Mouse (Mus musculus) limb, embryonic 13.5 days (tissue): ENCODE results near the gene Ptges2. TPM values are rescaled to one million over a fixed set of nuclear protein-coding genes. Genes with fewer than 3 reads are reported as not detected.

Experiments
- ATAC-seq: fragments of 200-750 bp; cut with Nextera tagmentation; 2 replicates; pipeline ENCODE4 v1.8.0; 2017; ENCODE audit warnings: low read depth, moderate number of reproducible peaks, moderate TSS enrichment; ENCODE audit not compliant: low FRiP score
- H3K27ac ChIP-seq: fragments of 300-500 bp; sonication (generic); 2 replicates; pipeline ENCODE4 v1.5.1; 2015; ENCODE audit warnings: inconsistent platforms, mild to moderate bottlenecking, moderate library complexity
- H3K27me3 ChIP-seq: fragments of 300-500 bp; sonication (generic); 2 replicates; pipeline ENCODE4 v1.6.1; 2015; ENCODE audit warnings: mild to moderate bottlenecking, inconsistent platforms
- H3K36me3 ChIP-seq: fragments of 300-500 bp; sonication (generic); 2 replicates; pipeline ENCODE4 v1.6.1; 2015; ENCODE audit warnings: inconsistent platforms, mild to moderate bottlenecking, moderate library complexity
- H3K4me1 ChIP-seq: fragments of 300-500 bp; sonication (generic); 2 replicates; pipeline ENCODE4 v1.6.1; 2015; ENCODE audit warnings: inconsistent platforms
- H3K4me2 ChIP-seq: fragments of 300-500 bp; sonication (generic); replicated peaks from 2 replicates; pipeline ENCODE4 v1.6.1; 2015; ENCODE audit warnings: inconsistent platforms, mild to moderate bottlenecking, moderate library complexity
- H3K4me3 ChIP-seq: fragments of 300-500 bp; sonication (generic); 2 replicates; pipeline ENCODE4 v1.5.1; 2015; ENCODE audit warnings: moderate library complexity, mild to moderate bottlenecking, inconsistent platforms
- H3K9ac ChIP-seq: fragments of 300-500 bp; sonication (generic); 2 replicates; pipeline ENCODE4 v1.6.1; 2015; ENCODE audit warnings: mild to moderate bottlenecking, inconsistent platforms
- H3K9me3 ChIP-seq: fragments of 300-500 bp; sonication (generic); 2 replicates; pipeline ENCODE4 v1.6.1; 2016; ENCODE audit warnings: inconsistent platforms
- whole genome bisulfite sequencing: fragments of 180-500 bp; shearing (Covaris S2); methylation state at CpG from one replicate; pipeline ENCODE4 v1.1.7; 2015; 5-methylcytosine and 5-hydroxymethylcytosine counted together
- polyA plus RNA-seq: library from polyadenylated mRNA; unstranded; fragments of >200 nt; fragmentation: Nextera tagmentation; extraction: Ambion mirVana; gene quantifications from 2 replicates; pipeline ENCODE4 v1.2.1, GENCODE M21; 2015

Gene Ptges2
- polyA plus RNA-seq, 1 experiment from 2014 or later, result 29.8 TPM

- no peak for ATAC-seq
- no peak overlapping the region for H3K4me2 ChIP-seq
- H3K9ac ChIP-seq, result peak overlapping the region; percentile 21; the same call in 1 of the 2 replicates
- 66% methylated on average over 3 of the region's 3 CpGs for WGBS
- H3K4me3 ChIP-seq, result no peak overlapping the region
- peaks cover 17% of the 10 kb centered on the region for H3K4me1 ChIP-seq
- H3K36me3 ChIP-seq, result no peaks in the 10 kb centered on the region; the same call in 1 of the 2 replicates
- H3K9me3 ChIP-seq, result no peaks in the 10 kb centered on the region
- H3K27ac ChIP-seq, result peak overlapping the region; percentile 59
- H3K27me3 ChIP-seq, result no peaks in the 10 kb centered on the region
These were observed 41.1 kb downstream of the Ptges2 start for GRCm38 (mm10) chr2:32436686-32437372.

DNA sequence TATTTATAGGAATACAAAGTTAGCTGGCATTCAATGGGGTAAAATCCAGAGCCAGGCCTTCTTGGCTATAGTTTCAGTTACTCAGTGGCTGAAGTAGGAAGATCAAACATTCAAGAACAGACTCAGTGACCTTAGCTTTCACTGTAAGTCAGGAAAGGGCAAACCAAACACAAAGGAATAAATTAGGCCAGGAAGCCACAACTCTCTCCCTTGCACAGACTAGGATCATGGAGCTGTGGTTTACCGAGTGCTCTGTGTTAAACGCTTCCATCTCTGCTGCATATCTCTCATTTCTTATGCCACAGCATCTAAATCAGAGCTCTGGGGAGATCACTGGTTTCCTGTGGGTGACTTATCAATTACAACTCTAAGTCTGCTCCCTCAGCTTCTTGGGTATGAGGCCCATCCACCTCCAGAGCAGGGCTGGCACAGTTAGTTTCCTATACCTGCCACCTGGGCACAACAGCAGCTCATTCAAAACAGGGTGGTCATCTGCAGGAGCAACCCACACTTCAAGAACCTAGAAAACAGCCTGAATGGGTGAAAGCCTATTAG, 42.0 kb downstream of the Ptges2 start:
- peak overlapping the region; percentile 59 for H3K27ac ChIP-seq
- ATAC-seq, result no peak
- H3K4me3 ChIP-seq, result no peak overlapping the region
- H3K4me2 ChIP-seq, result no peak overlapping the region
- no peaks in the 10 kb centered on the region for H3K27me3 ChIP-seq
- peaks cover 17% of the 10 kb centered on the region for H3K4me1 ChIP-seq
- WGBS, result 81% methylated on average over 2 of the region's 2 CpGs
- H3K9me3 ChIP-seq, result no peaks in the 10 kb centered on the region
- no peak overlapping the region for H3K9ac ChIP-seq
- H3K36me3 ChIP-seq, result no peaks in the 10 kb centered on the region; the same call in 1 of the 2 replicates

DNA sequence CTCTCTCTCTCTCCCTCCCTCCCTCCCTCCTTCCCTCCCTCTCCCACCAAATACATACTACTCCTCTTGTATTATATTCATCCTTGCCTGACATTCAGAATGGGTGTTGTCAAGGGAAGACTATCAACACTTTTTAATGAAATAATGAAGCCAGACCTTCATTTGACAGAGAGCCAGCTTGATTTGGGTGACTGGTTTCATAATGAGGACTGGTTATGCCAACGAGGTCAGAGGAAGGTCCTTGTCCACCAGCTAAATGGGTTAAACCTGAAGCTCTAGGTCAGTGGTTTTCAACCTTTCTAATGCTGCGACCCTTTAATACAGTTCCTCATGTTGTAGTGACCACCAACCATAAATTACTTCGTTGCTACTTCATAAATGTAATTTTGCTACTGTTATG, 43.0 kb downstream of the Ptges2 start:
- no peak overlapping the region for H3K4me2 ChIP-seq
- H3K4me1 ChIP-seq, result peaks cover 17% of the 10 kb centered on the region
- H3K27ac ChIP-seq, result no peak overlapping the region
- H3K4me3 ChIP-seq, result no peak overlapping the region
- H3K27me3 ChIP-seq, result no peaks in the 10 kb centered on the region
- H3K36me3 ChIP-seq, result 0 out of 2 replicates have a peak, but pooled peaks cover 2% of the 10 kb centered on the region
- 81% methylated on average over 3 of the region's 3 CpGs for WGBS
- H3K9me3 ChIP-seq, result no peaks in the 10 kb centered on the region
- no peak for ATAC-seq
- no peak overlapping the region for H3K9ac ChIP-seq

DNA sequence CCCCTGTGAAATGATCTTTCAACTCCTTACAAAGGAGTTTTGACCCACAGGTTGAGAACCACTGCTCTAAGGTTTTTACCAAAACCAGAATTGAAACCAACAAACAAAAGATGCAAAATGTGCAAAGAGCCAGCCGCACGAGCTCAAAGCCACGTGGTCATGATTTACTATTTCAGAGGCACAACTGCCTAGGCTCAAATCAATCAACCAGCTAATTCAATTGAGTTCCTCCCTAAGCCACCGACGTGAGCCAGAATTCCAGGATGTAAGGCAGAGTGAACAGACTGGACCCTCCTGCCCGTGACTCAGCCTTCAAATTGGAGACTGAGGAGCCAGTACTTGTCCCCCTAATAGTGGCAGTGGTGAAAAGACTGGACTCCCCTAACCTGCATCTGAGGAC, 43.5 kb downstream of the Ptges2 start:
- no peak overlapping the region for H3K27ac ChIP-seq
- no peaks in the 10 kb centered on the region for H3K9me3 ChIP-seq
- H3K9ac ChIP-seq, result no peak overlapping the region
- ATAC-seq, result no peak
- H3K4me3 ChIP-seq, result no peak overlapping the region
- WGBS, result 57% methylated on average over 6 of the region's 6 CpGs
- H3K4me1 ChIP-seq, result peaks cover 17% of the 10 kb centered on the region
- H3K36me3 ChIP-seq, result peaks cover 6% of the 10 kb centered on the region; the same call in 1 of the 2 replicates
- no peaks in the 10 kb centered on the region for H3K27me3 ChIP-seq
- H3K4me2 ChIP-seq, result no peak overlapping the region

- Histone ChIP-seq H3K27me3 (no peaks in the 10 kb centered on the region), H3K9ac (no peak overlapping the region), H3K9me3 (no peaks in the 10 kb centered on the region), H3K27ac (no peak overlapping the region), H3K4me1 (peaks cover 17% of the 10 kb centered on the region), H3K4me2 (no peak overlapping the region), H3K36me3 (peaks cover 10% of the 10 kb centered on the region), H3K4me3 (no peak overlapping the region)
- ATAC-seq, result no peak
- 78% methylated on average over 2 of the region's 2 CpGs for WGBS
These were observed 44.5 kb downstream of the Ptges2 start for GRCm38 (mm10) chr2:32440164-32440563.

DNA sequence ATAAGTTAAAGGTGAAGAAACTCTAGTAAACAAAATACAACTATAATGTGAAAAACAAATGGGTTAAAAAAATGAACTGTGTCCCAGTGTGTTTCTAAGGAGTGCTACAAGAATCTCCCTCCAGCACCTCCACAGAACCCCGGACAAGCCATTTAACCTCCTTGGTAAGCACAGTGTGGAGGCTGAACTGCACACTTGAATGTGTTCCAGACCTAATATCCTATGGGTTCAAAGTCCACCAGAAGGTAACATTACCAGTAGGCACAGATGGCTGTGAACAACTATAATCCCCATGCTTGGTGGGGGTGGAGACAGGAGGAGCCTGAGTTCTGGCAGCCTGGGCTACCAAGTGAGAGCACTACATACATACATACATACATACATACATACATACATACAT, 44.9 kb downstream of the Ptges2 start:
- no peaks in the 10 kb centered on the region for H3K9me3 ChIP-seq
- H3K27ac ChIP-seq, result no peak overlapping the region
- peaks cover 12% of the 10 kb centered on the region for H3K36me3 ChIP-seq
- no peak overlapping the region for H3K4me3 ChIP-seq
- no peak overlapping the region for H3K4me2 ChIP-seq
- no peak overlapping the region for H3K9ac ChIP-seq
- H3K4me1 ChIP-seq, result peaks cover 17% of the 10 kb centered on the region
- WGBS, result 87% methylated on average over 1 of the region's 1 CpGs
- no peak for ATAC-seq
- no peaks in the 10 kb centered on the region for H3K27me3 ChIP-seq

- Histone ChIP-seq H3K36me3 (peaks cover 13% of the 10 kb centered on the region), H3K27ac (no peak overlapping the region), H3K9me3 (no peaks in the 10 kb centered on the region), H3K4me3 (no peak overlapping the region), H3K4me2 (no peak overlapping the region), H3K4me1 (peaks cover 13% of the 10 kb centered on the region), H3K9ac (no peak overlapping the region), H3K27me3 (no peaks in the 10 kb centered on the region)
- WGBS, result 87% methylated on average over 2 of the region's 2 CpGs
- ATAC-seq, result no peak
These were observed 45.9 kb downstream of the Ptges2 start for GRCm38 (mm10) chr2:32441550-32441949.

DNA sequence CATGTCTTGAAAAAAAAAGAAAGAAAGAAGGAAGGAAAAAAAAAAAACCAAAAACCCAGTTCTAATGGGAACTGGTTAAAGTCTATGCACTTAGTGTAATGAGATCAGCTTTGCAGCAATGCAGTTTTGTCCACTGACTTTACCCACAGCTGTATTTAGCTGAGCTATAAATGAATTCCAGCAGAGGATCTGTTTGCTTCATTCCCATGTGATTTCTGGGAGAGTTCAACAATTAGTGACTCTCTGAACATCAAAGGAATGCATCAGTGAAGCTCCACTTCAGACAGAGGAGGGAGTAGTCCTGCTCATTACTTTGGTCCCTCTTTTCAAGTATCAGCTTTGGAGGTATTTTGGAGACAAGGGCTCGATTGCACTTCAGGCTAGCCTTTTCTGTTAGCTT, 49.8 kb downstream of the Ptges2 start:
- ATAC-seq, result no peak
- Histone ChIP-seq H3K9ac (no peak overlapping the region), H3K4me3 (no peak overlapping the region), H3K36me3 (peaks cover 13% of the 10 kb centered on the region), H3K27ac (no peak overlapping the region), H3K4me2 (no peak overlapping the region), H3K9me3 (no peaks in the 10 kb centered on the region), H3K4me1 (peaks cover 22% of the 10 kb centered on the region), H3K27me3 (no peaks in the 10 kb centered on the region)
- 65% methylated on average over 1 of the region's 1 CpGs for WGBS

GRCm38 (mm10) chr2:32447264-32447936, 51.7 kb downstream of the Ptges2 start:
- H3K36me3 ChIP-seq, result peaks cover 13% of the 10 kb centered on the region
- ATAC-seq, result no peak
- 0 out of 2 replicates have a peak overlapping the region, but pooled peaks have one; percentile 5 for H3K4me3 ChIP-seq
- H3K27me3 ChIP-seq, result no peaks in the 10 kb centered on the region
- peak overlapping the region; percentile 44 for H3K4me2 ChIP-seq
- 60% methylated on average over 9 of the region's 9 CpGs for WGBS
- H3K9me3 ChIP-seq, result no peaks in the 10 kb centered on the region
- H3K9ac ChIP-seq, result 0 out of 2 replicates have a peak overlapping the region, but pooled peaks have one; percentile 25
- H3K27ac ChIP-seq, result peak overlapping the region; percentile 69; the same call in 1 of the 2 replicates
- H3K4me1 ChIP-seq, result peaks cover 25% of the 10 kb centered on the region

DNA sequence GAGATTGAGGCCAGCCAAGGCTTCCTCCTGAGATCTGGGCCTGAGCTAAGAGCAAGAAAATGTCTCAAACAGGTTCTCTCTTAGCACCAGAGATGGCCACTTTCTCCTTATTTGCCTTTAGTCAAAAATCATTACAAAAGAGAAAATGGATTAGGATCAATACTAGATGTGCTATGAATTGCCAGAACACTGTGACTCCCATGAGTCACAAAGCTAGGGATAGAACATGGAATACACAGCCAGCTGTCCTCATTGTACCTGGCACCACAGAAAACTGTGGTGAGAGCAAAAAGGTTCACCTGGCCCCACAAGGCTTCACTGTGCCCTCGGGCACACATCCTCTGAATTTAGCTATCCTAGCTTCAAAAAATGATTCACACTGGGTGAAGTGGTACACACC, 52.8 kb downstream of the Ptges2 start:
- 88% methylated on average over 1 of the region's 1 CpGs for WGBS
- no peak for ATAC-seq
- Histone ChIP-seq H3K27me3 (no peaks in the 10 kb centered on the region), H3K4me2 (no peak overlapping the region), H3K4me3 (no peak overlapping the region), H3K9me3 (no peaks in the 10 kb centered on the region), H3K36me3 (peaks cover 13% of the 10 kb centered on the region), H3K9ac (no peak overlapping the region), H3K27ac (no peak overlapping the region), H3K4me1 (peaks cover 35% of the 10 kb centered on the region)

- H3K9ac ChIP-seq, result peak within 1 kb of the TSS; percentile 81
- peaks cover 9% of the 10 kb centered on the region for H3K36me3 ChIP-seq
- 76% methylated on average over 15 of the region's 15 CpGs for WGBS
- no peaks in the 10 kb centered on the region for H3K27me3 ChIP-seq
- peak within 1 kb of the TSS; percentile 86 for H3K4me3 ChIP-seq
- peaks cover 49% of the 10 kb centered on the region for H3K4me1 ChIP-seq
- no peaks in the 10 kb centered on the region for H3K9me3 ChIP-seq
- no peak for ATAC-seq
- peak within 1 kb of the TSS; percentile 84 for H3K4me2 ChIP-seq
- H3K27ac ChIP-seq, result peak within 1 kb of the TSS; percentile 94
These were observed 54.4 kb downstream of the Ptges2 start, which contains the start of gene Naif1 for GRCm38 (mm10) chr2:32449761-32450754. Gene Naif1 (plus strand): TSS chr2:32450457.
